Mouse (Mus musculus): ENCODE data around the gene Jmjd1c. TPM values are rescaled to one million over a fixed set of nuclear protein-coding genes. Genes with fewer than 3 reads are reported as not detected.

The Jmjd1c gene
- polyA plus RNA-seq, 1 experiment from 2014 or later, result 27.1 TPM

- no peaks in the 10 kb centered on the region for H3K9me3 ChIP-seq (replicated peaks)
These were observed 37.6 kb upstream of the Jmjd1c start for GRCm38 (mm10) chr10:67058297-67058696.

GRCm38 (mm10) chr10:67058702-67059101 lies 37.2 kb upstream of the Jmjd1c start:
- WGBS, result 88% methylated on average over 6 of the region's 6 CpGs
- peaks cover 11% of the 10 kb centered on the region for H3K4me1 ChIP-seq
- no peak for DNase-seq (ENCODE audit: low spot score)
- H3K36me3 ChIP-seq, result no peaks in the 10 kb centered on the region
- no peaks in the 10 kb centered on the region for H3K9me3 ChIP-seq (replicated peaks)
- no peak overlapping the region for H3K27ac ChIP-seq (replicated peaks)
- no peak overlapping the region for H3K4me3 ChIP-seq
- H3K27me3 ChIP-seq (ENCODE audit: low read depth, poor library complexity, severe bottlenecking), result no peaks in the 10 kb centered on the region

More at GRCm38 (mm10) chr10:67058297-67058696, 37.6 kb upstream of the Jmjd1c start:
- no peaks in the 10 kb centered on the region for H3K36me3 ChIP-seq
- 88% methylated on average over 7 of the region's 7 CpGs for WGBS
- no peaks in the 10 kb centered on the region for H3K27me3 ChIP-seq (ENCODE audit: low read depth, poor library complexity, severe bottlenecking)
- H3K4me1 ChIP-seq, result peaks cover 16% of the 10 kb centered on the region
- no peak for DNase-seq (ENCODE audit: low spot score)
- H3K4me3 ChIP-seq, result no peak overlapping the region
- H3K27ac ChIP-seq (replicated peaks), result no peak overlapping the region

GRCm38 (mm10) chr10:67061367-67061801 lies 34.5 kb upstream of the Jmjd1c start:
- no peaks in the 10 kb centered on the region for H3K9me3 ChIP-seq (replicated peaks)
- H3K27me3 ChIP-seq (ENCODE audit: low read depth, poor library complexity, severe bottlenecking), result no peaks in the 10 kb centered on the region
- H3K36me3 ChIP-seq, result no peaks in the 10 kb centered on the region
- WGBS, result 63% methylated on average over 10 of the region's 10 CpGs
- no peak overlapping the region for H3K4me3 ChIP-seq
- H3K27ac ChIP-seq (replicated peaks), result peak overlapping the region; percentile 43
- peaks cover 21% of the 10 kb centered on the region for H3K4me1 ChIP-seq
- DNase-seq (ENCODE audit: low spot score), result no peak

GRCm38 (mm10) chr10:67061823-67062222 lies 34.1 kb upstream of the Jmjd1c start:
- 75% methylated on average over 4 of the region's 4 CpGs for WGBS
- H3K4me1 ChIP-seq, result peaks cover 21% of the 10 kb centered on the region
- no peaks in the 10 kb centered on the region for H3K27me3 ChIP-seq (ENCODE audit: low read depth, poor library complexity, severe bottlenecking)
- no peaks in the 10 kb centered on the region for H3K9me3 ChIP-seq (replicated peaks)
- H3K36me3 ChIP-seq, result no peaks in the 10 kb centered on the region
- DNase-seq (ENCODE audit: low spot score), result no peak
- 0 out of 2 replicates have a peak overlapping the region, but pooled peaks have one; percentile 50 for H3K27ac ChIP-seq (replicated peaks)
- no peak overlapping the region for H3K4me3 ChIP-seq

- Histone ChIP-seq H3K9me3 (replicated peaks) (peaks cover 3% of the 10 kb centered on the region; the same call in 1 of the 2 replicates), H3K4me1 (peaks cover 21% of the 10 kb centered on the region), H3K27ac (replicated peaks) (peak overlapping the region; percentile 50; the same call in 1 of the 2 replicates), H3K4me3 (no peak overlapping the region), H3K27me3 (ENCODE audit: low read depth, poor library complexity, severe bottlenecking) (no peaks in the 10 kb centered on the region), H3K36me3 (0 out of 2 replicates have a peak, but pooled peaks cover 4% of the 10 kb centered on the region)
- no peak for DNase-seq (ENCODE audit: low spot score)
- WGBS, result 88% methylated on average over 7 of the region's 7 CpGs
These were observed 30.5 kb upstream of the Jmjd1c start for GRCm38 (mm10) chr10:67065277-67065887.

GRCm38 (mm10) chr10:67065927-67066326 lies 30.0 kb upstream of the Jmjd1c start:
- peaks cover 3% of the 10 kb centered on the region; the same call in 1 of the 2 replicates for H3K9me3 ChIP-seq (replicated peaks)
- no peak for DNase-seq (ENCODE audit: low spot score)
- 62% methylated on average over 5 of the region's 5 CpGs for WGBS
- H3K36me3 ChIP-seq, result 0 out of 2 replicates have a peak, but pooled peaks cover 6% of the 10 kb centered on the region
- peak overlapping the region; percentile 50 for H3K27ac ChIP-seq (replicated peaks)
- no peak overlapping the region for H3K4me3 ChIP-seq
- peaks cover 21% of the 10 kb centered on the region for H3K4me1 ChIP-seq
- H3K27me3 ChIP-seq (ENCODE audit: low read depth, poor library complexity, severe bottlenecking), result no peaks in the 10 kb centered on the region

- WGBS, result 79% methylated on average over 3 of the region's 3 CpGs
- H3K4me3 ChIP-seq, result no peak overlapping the region
- no peaks in the 10 kb centered on the region for H3K27me3 ChIP-seq (ENCODE audit: low read depth, poor library complexity, severe bottlenecking)
- DNase-seq (ENCODE audit: low spot score), result no peak
- H3K4me1 ChIP-seq, result peaks cover 17% of the 10 kb centered on the region
- 0 out of 2 replicates have a peak, but pooled peaks cover 6% of the 10 kb centered on the region for H3K36me3 ChIP-seq
- no peak overlapping the region for H3K27ac ChIP-seq (replicated peaks)
- H3K9me3 ChIP-seq (replicated peaks), result peaks cover 3% of the 10 kb centered on the region; the same call in 1 of the 2 replicates
These were observed 29.5 kb upstream of the Jmjd1c start for GRCm38 (mm10) chr10:67066421-67066820.

GRCm38 (mm10) chr10:67069013-67069412 lies 26.9 kb upstream of the Jmjd1c start:
- H3K27ac ChIP-seq (replicated peaks), result no peak overlapping the region
- WGBS, result 89% methylated on average over 10 of the region's 10 CpGs
- H3K27me3 ChIP-seq (ENCODE audit: low read depth, poor library complexity, severe bottlenecking), result no peaks in the 10 kb centered on the region
- DNase-seq (ENCODE audit: low spot score), result no peak
- H3K4me1 ChIP-seq, result peaks cover 9% of the 10 kb centered on the region
- H3K9me3 ChIP-seq (replicated peaks), result peaks cover 8% of the 10 kb centered on the region; the same call in 1 of the 2 replicates
- 0 out of 2 replicates have a peak, but pooled peaks cover 6% of the 10 kb centered on the region for H3K36me3 ChIP-seq
- no peak overlapping the region for H3K4me3 ChIP-seq

- 88% methylated on average over 4 of the region's 4 CpGs for WGBS
- Histone ChIP-seq H3K4me1 (peaks cover under 1% of the 10 kb centered on the region; the same call in 1 of the 2 replicates), H3K4me3 (no peak overlapping the region), H3K27ac (replicated peaks) (no peak overlapping the region), H3K27me3 (ENCODE audit: low read depth, poor library complexity, severe bottlenecking) (no peaks in the 10 kb centered on the region), H3K9me3 (replicated peaks) (peaks cover 8% of the 10 kb centered on the region; the same call in 1 of the 2 replicates), H3K36me3 (0 out of 2 replicates have a peak, but pooled peaks cover 6% of the 10 kb centered on the region)
- no peak for DNase-seq (ENCODE audit: low spot score)
These were observed 24.5 kb upstream of the Jmjd1c start for GRCm38 (mm10) chr10:67071389-67071788.

- Histone ChIP-seq H3K27ac (replicated peaks) (no peak overlapping the region), H3K36me3 (0 out of 2 replicates have a peak, but pooled peaks cover 6% of the 10 kb centered on the region), H3K27me3 (ENCODE audit: low read depth, poor library complexity, severe bottlenecking) (no peaks in the 10 kb centered on the region), H3K4me3 (no peak overlapping the region), H3K9me3 (replicated peaks) (peaks cover 8% of the 10 kb centered on the region; the same call in 1 of the 2 replicates), H3K4me1 (0 out of 2 replicates have a peak, but pooled peaks cover 4% of the 10 kb centered on the region)
- DNase-seq (ENCODE audit: low spot score), result no peak
- 86% methylated on average over 5 of the region's 5 CpGs for WGBS
These were observed 24.0 kb upstream of the Jmjd1c start for GRCm38 (mm10) chr10:67071884-67072283.

- no peak for DNase-seq (ENCODE audit: low spot score)
- H3K27me3 ChIP-seq (ENCODE audit: low read depth, poor library complexity, severe bottlenecking), result no peaks in the 10 kb centered on the region
- no peak overlapping the region for H3K4me3 ChIP-seq
- 0 out of 2 replicates have a peak, but pooled peaks cover 4% of the 10 kb centered on the region for H3K4me1 ChIP-seq
- 0 out of 2 replicates have a peak, but pooled peaks cover 6% of the 10 kb centered on the region for H3K36me3 ChIP-seq
- no peak overlapping the region for H3K27ac ChIP-seq (replicated peaks)
- 94% methylated on average over 4 of the region's 4 CpGs for WGBS
- peaks cover 8% of the 10 kb centered on the region; the same call in 1 of the 2 replicates for H3K9me3 ChIP-seq (replicated peaks)
These were observed 23.3 kb upstream of the Jmjd1c start for GRCm38 (mm10) chr10:67072600-67072999.

- DNase-seq (ENCODE audit: low spot score), result no peak
- WGBS, result 96% methylated on average over 8 of the region's 8 CpGs
- H3K36me3 ChIP-seq, result 0 out of 2 replicates have a peak, but pooled peaks cover 2% of the 10 kb centered on the region
- H3K27ac ChIP-seq (replicated peaks), result no peak overlapping the region
- no peak overlapping the region for H3K4me3 ChIP-seq
- peaks cover 8% of the 10 kb centered on the region; the same call in 1 of the 2 replicates for H3K9me3 ChIP-seq (replicated peaks)
- no peaks in the 10 kb centered on the region for H3K27me3 ChIP-seq (ENCODE audit: low read depth, poor library complexity, severe bottlenecking)
- H3K4me1 ChIP-seq, result 0 out of 2 replicates have a peak, but pooled peaks cover 4% of the 10 kb centered on the region
These were observed 22.3 kb upstream of the Jmjd1c start for GRCm38 (mm10) chr10:67073577-67073976.

Data from midbrain, embryonic 10.5 days (tissue).